Mouse (Mus musculus): ENCODE measurements at regions not wholly inside any gene's neighbourhood (a gene's known extent, or its start where the extent isn't known, plus 50 kb on each side); places are given as distances from the start of the nearest gene placed in this dataset.

DNA sequence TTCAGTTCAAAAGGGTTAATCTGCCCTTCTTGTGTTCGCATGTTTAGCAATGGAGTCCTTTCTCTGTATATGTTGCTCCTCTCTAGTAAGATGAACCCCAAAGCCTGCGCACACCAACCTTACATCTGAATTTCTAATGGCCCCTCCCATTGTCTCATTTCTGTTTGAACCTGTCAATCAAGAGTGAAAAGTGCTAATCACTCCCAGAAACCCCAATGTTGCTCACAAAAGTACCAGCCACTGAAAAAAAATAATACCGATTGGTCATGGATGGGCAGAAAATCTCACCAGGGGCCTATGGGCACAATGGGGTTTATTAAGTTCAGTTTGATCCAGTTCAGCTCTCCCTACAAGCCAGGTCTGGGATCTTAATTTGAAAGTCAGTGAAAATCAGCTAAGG lies 302.1 kb upstream of the Adgrl2 start:
- ATAC-seq (replicated peaks; ENCODE audit: insufficient number of reproducible peaks, insufficient read depth, low FRiP score, low read depth), result no peak
- WGBS, result 93% methylated on average over 3 of the region's 3 CpGs

DNA sequence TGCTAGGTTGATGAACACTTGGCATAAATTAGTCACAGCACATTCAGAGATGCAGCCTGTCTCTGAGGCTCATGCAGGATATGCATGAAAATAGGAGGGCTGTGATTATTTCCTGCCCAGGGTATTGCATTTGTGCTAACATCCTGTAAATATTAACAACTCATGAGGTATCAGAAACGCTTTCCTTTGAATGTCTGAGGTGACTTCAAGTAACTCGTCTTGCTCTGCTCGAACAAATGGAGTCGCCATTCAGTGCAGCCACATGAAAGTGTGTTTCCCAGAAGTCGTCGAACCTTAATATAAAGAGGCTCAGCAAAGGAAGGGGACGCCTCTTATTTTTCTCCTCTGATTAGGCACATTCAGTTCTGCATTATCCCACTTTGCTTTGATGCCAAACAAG lies 301.1 kb upstream of the Adgrl2 start:
- peaks cover 3% of the 10 kb centered on the region; the same call in 1 of the 2 replicates for H3K4me1 ChIP-seq (replicated peaks)
- no peaks in the 10 kb centered on the region for H3K36me3 ChIP-seq
- H3K9ac ChIP-seq, result no peak overlapping the region
- no peaks in the 10 kb centered on the region for H3K9me3 ChIP-seq (replicated peaks)
- no peak overlapping the region for H3K27ac ChIP-seq
- H3K4me2 ChIP-seq, result no peak overlapping the region
- no peak for ATAC-seq (replicated peaks; ENCODE audit: insufficient number of reproducible peaks, insufficient read depth, low FRiP score, low read depth)
- 67% methylated on average over 7 of the region's 7 CpGs for WGBS
- no peaks in the 10 kb centered on the region for H3K27me3 ChIP-seq
- no peak overlapping the region for H3K4me3 ChIP-seq

More for the DNA sequence above, 302.1 kb upstream of the Adgrl2 start:
- Histone ChIP-seq H3K4me1 (replicated peaks) (peaks cover 3% of the 10 kb centered on the region; the same call in 1 of the 2 replicates), H3K36me3 (no peaks in the 10 kb centered on the region), H3K9ac (no peak overlapping the region), H3K27ac (no peak overlapping the region), H3K27me3 (no peaks in the 10 kb centered on the region), H3K4me3 (no peak overlapping the region), H3K4me2 (no peak overlapping the region), H3K9me3 (replicated peaks) (no peaks in the 10 kb centered on the region)

- 55% methylated on average over 8 of the region's 8 CpGs for WGBS
- Histone ChIP-seq H3K36me3 (no peaks in the 10 kb centered on the region), H3K9ac (no peak overlapping the region), H3K27ac (no peak overlapping the region), H3K9me3 (replicated peaks) (no peaks in the 10 kb centered on the region), H3K27me3 (no peaks in the 10 kb centered on the region), H3K4me1 (replicated peaks) (peaks cover 3% of the 10 kb centered on the region; the same call in 1 of the 2 replicates), H3K4me2 (0 out of 2 replicates have a peak overlapping the region, but pooled peaks have one; percentile 27), H3K4me3 (no peak overlapping the region)
- no peak for ATAC-seq (replicated peaks; ENCODE audit: insufficient number of reproducible peaks, insufficient read depth, low FRiP score, low read depth)
These were observed 299.9 kb upstream of the Adgrl2 start for GRCm38 (mm10) chr3:149290228-149290627.

DNA sequence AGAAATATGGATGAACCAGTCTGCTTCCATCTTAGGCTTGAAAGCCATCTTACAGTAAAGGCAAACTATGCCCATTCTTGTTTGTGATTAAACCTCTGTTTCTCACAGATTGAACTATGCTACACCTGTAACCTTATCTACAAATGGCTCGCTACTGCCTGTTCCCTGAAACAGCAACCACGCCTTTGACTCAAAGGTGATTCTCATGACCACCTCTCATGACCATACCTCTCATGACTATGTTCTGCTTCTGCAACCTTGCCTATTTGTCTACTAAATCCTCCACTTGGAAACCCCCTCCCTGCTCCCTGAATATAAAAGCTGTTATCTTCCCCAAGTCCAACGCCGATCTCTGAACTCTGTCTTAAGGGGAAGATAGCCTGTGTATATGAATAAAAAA lies 296.7 kb upstream of the Adgrl2 start:
- no peak overlapping the region for H3K4me2 ChIP-seq
- no peak for ATAC-seq (replicated peaks; ENCODE audit: insufficient number of reproducible peaks, insufficient read depth, low FRiP score, low read depth)
- no peak overlapping the region for H3K27ac ChIP-seq
- H3K9ac ChIP-seq, result no peak overlapping the region
- H3K9me3 ChIP-seq (replicated peaks), result no peaks in the 10 kb centered on the region
- no peaks in the 10 kb centered on the region for H3K27me3 ChIP-seq
- peaks cover 3% of the 10 kb centered on the region; the same call in 1 of the 2 replicates for H3K4me1 ChIP-seq (replicated peaks)
- no peaks in the 10 kb centered on the region for H3K36me3 ChIP-seq
- no peak overlapping the region for H3K4me3 ChIP-seq
- 86% methylated on average over 4 of the region's 4 CpGs for WGBS

- H3K27me3 ChIP-seq, result no peaks in the 10 kb centered on the region
- no peaks in the 10 kb centered on the region for H3K4me1 ChIP-seq (replicated peaks)
- WGBS, result 83% methylated on average over 4 of the region's 4 CpGs
- H3K4me2 ChIP-seq, result no peak overlapping the region
- no peak overlapping the region for H3K4me3 ChIP-seq
- H3K27ac ChIP-seq, result no peak overlapping the region
- H3K9ac ChIP-seq, result no peak overlapping the region
- H3K9me3 ChIP-seq (replicated peaks), result no peaks in the 10 kb centered on the region
- H3K36me3 ChIP-seq, result no peaks in the 10 kb centered on the region
- ATAC-seq (replicated peaks; ENCODE audit: insufficient number of reproducible peaks, insufficient read depth, low FRiP score, low read depth), result no peak
These were observed 294.6 kb upstream of the Adgrl2 start for GRCm38 (mm10) chr3:149284976-149285375.

- no peaks in the 10 kb centered on the region for H3K27me3 ChIP-seq
- no peak overlapping the region for H3K4me2 ChIP-seq
- no peak for ATAC-seq (replicated peaks; ENCODE audit: insufficient number of reproducible peaks, insufficient read depth, low FRiP score, low read depth)
- no peak overlapping the region for H3K9ac ChIP-seq
- no peaks in the 10 kb centered on the region for H3K36me3 ChIP-seq
- H3K27ac ChIP-seq, result no peak overlapping the region
- H3K4me3 ChIP-seq, result no peak overlapping the region
- 76% methylated on average over 9 of the region's 9 CpGs for WGBS
- no peaks in the 10 kb centered on the region for H3K9me3 ChIP-seq (replicated peaks)
- H3K4me1 ChIP-seq (replicated peaks), result no peaks in the 10 kb centered on the region
These were observed 290.7 kb upstream of the Adgrl2 start for GRCm38 (mm10) chr3:149280807-149281789.

- Histone ChIP-seq H3K4me2 (no peak overlapping the region), H3K9ac (no peak overlapping the region), H3K36me3 (no peaks in the 10 kb centered on the region), H3K27ac (no peak overlapping the region), H3K9me3 (replicated peaks) (no peaks in the 10 kb centered on the region), H3K4me1 (replicated peaks) (peaks cover 3% of the 10 kb centered on the region; the same call in 1 of the 2 replicates), H3K4me3 (no peak overlapping the region), H3K27me3 (no peaks in the 10 kb centered on the region)
- ATAC-seq (replicated peaks; ENCODE audit: insufficient number of reproducible peaks, insufficient read depth, low FRiP score, low read depth), result no peak
- WGBS, result 87% methylated on average over 6 of the region's 6 CpGs
These were observed 289.0 kb upstream of the Adgrl2 start for GRCm38 (mm10) chr3:149279338-149279737.

- no peak overlapping the region for H3K4me2 ChIP-seq
- H3K27me3 ChIP-seq, result no peaks in the 10 kb centered on the region
- ATAC-seq (replicated peaks; ENCODE audit: insufficient number of reproducible peaks, insufficient read depth, low FRiP score, low read depth), result no peak
- no peaks in the 10 kb centered on the region for H3K9me3 ChIP-seq (replicated peaks)
- H3K9ac ChIP-seq, result no peak overlapping the region
- no peaks in the 10 kb centered on the region for H3K36me3 ChIP-seq
- H3K27ac ChIP-seq, result no peak overlapping the region
- no peak overlapping the region for H3K4me3 ChIP-seq
- H3K4me1 ChIP-seq (replicated peaks), result peaks cover 6% of the 10 kb centered on the region; the same call in 1 of the 2 replicates
- 71% methylated on average over 3 of the region's 3 CpGs for WGBS
These were observed 287.5 kb upstream of the Adgrl2 start for GRCm38 (mm10) chr3:149277812-149278211.

- WGBS, result 56% methylated on average over 6 of the region's 6 CpGs
- Histone ChIP-seq H3K36me3 (no peaks in the 10 kb centered on the region), H3K27me3 (no peaks in the 10 kb centered on the region), H3K4me3 (no peak overlapping the region), H3K27ac (no peak overlapping the region), H3K4me2 (no peak overlapping the region), H3K4me1 (replicated peaks) (peaks cover 6% of the 10 kb centered on the region; the same call in 1 of the 2 replicates), H3K9ac (no peak overlapping the region), H3K9me3 (replicated peaks) (no peaks in the 10 kb centered on the region)
- ATAC-seq (replicated peaks; ENCODE audit: insufficient number of reproducible peaks, insufficient read depth, low FRiP score, low read depth), result no peak
These were observed 285.2 kb upstream of the Adgrl2 start for GRCm38 (mm10) chr3:149275478-149276132.

- Histone ChIP-seq H3K4me2 (peak overlapping the region; percentile 30), H3K36me3 (no peaks in the 10 kb centered on the region), H3K4me1 (replicated peaks) (peaks cover 6% of the 10 kb centered on the region; the same call in 1 of the 2 replicates), H3K9me3 (replicated peaks) (no peaks in the 10 kb centered on the region), H3K27ac (no peak overlapping the region), H3K27me3 (no peaks in the 10 kb centered on the region), H3K9ac (no peak overlapping the region), H3K4me3 (no peak overlapping the region)
- WGBS, result 82% methylated on average over 5 of the region's 5 CpGs
- no peak for ATAC-seq (replicated peaks; ENCODE audit: insufficient number of reproducible peaks, insufficient read depth, low FRiP score, low read depth)
These were observed 284.6 kb upstream of the Adgrl2 start for GRCm38 (mm10) chr3:149274987-149275386.

- ATAC-seq (replicated peaks; ENCODE audit: insufficient number of reproducible peaks, insufficient read depth, low FRiP score, low read depth), result no peak
- Histone ChIP-seq H3K4me2 (peak overlapping the region; percentile 30), H3K4me1 (replicated peaks) (peaks cover 6% of the 10 kb centered on the region; the same call in 1 of the 2 replicates), H3K9me3 (replicated peaks) (no peaks in the 10 kb centered on the region), H3K27ac (no peak overlapping the region), H3K9ac (no peak overlapping the region), H3K4me3 (no peak overlapping the region), H3K36me3 (no peaks in the 10 kb centered on the region), H3K27me3 (no peaks in the 10 kb centered on the region)
- WGBS, result 41% methylated on average over 12 of the region's 12 CpGs
These were observed 283.8 kb upstream of the Adgrl2 start for GRCm38 (mm10) chr3:149273993-149274692.

Measured in heart, embryonic 15.5 days (tissue).